Mouse (Mus musculus) intestine, embryonic 14.5 days (tissue): ENCODE results near the gene Tubg1. TPM values are rescaled to one million over a fixed set of nuclear protein-coding genes. Genes with fewer than 3 reads are reported as not detected.
A peak's percentile ranks its signal among the peaks of the same experiment; 100 is the strongest.
"Not testable (repeated sequence)": the region's sequence is repeated elsewhere in the genome, so short reads cannot be mapped to it uniquely, and the experiment has no call there.

Experiments
- ATAC-seq: fragments of 200-750 bp; cut with Nextera tagmentation; replicated peaks from 2 replicates; pipeline ENCODE4 v1.8.0; 2017; ENCODE audit warnings: low read depth, moderate number of reproducible peaks, moderate TSS enrichment, moderate library complexity; ENCODE audit not compliant: low FRiP score, low TSS enrichment
- DNase-seq: peaks from one replicate; pipeline ENCODE4 v3.0.0-alpha.2; 2018; ENCODE audit warnings: low spot score
- H3K27ac ChIP-seq: fragments of 300-500 bp; sonication (generic); 2 replicates; pipeline ENCODE4 v1.5.1; 2014; ENCODE audit warnings: low read depth, mild to moderate bottlenecking, control low read depth
- H3K27me3 ChIP-seq: fragments of 300-500 bp; sonication (generic); replicated peaks from 2 replicates; pipeline ENCODE4 v1.6.1; 2014; ENCODE audit warnings: low read length, control low read depth; ENCODE audit not compliant: control insufficient read depth, insufficient read depth
- H3K36me3 ChIP-seq: fragments of 300-500 bp; sonication (generic); 2 replicates; pipeline ENCODE4 v1.6.1; 2014; ENCODE audit warnings: low read length, control low read depth; ENCODE audit not compliant: control insufficient read depth, insufficient read depth
- H3K4me1 ChIP-seq: fragments of 300-500 bp; sonication (generic); replicated peaks from 2 replicates; pipeline ENCODE4 v1.6.1; 2014; ENCODE audit warnings: low read length, control low read depth, mixed read lengths; ENCODE audit not compliant: control insufficient read depth, insufficient read depth
- H3K4me2 ChIP-seq: fragments of 300-500 bp; sonication (generic); 2 replicates; pipeline ENCODE4 v1.6.1; 2014; ENCODE audit warnings: low read length
- H3K4me3 ChIP-seq: fragments of 300-500 bp; sonication (generic); 2 replicates; pipeline ENCODE4 v1.5.1; 2014; ENCODE audit warnings: low read depth, low read length, control low read depth, mixed read lengths
- H3K9ac ChIP-seq: fragments of 300-500 bp; sonication (generic); 2 replicates; pipeline ENCODE4 v1.6.1; 2014; ENCODE audit warnings: mild to moderate bottlenecking, low read length
- H3K9me3 ChIP-seq: fragments of 300-500 bp; sonication (generic); 2 replicates; pipeline ENCODE4 v1.6.1; 2016; ENCODE audit warnings: low read length, control low read depth; ENCODE audit not compliant: control insufficient read depth
- WGBS: fragments of 180-500 bp; shearing (Covaris S2); extraction: QIAGEN DNeasy Blood & Tissue Kit; methylation state at CpG from one replicate; pipeline ENCODE4 v1.1.7; 2014; 5-methylcytosine and 5-hydroxymethylcytosine counted together
- polyA plus RNA-seq: library from polyadenylated mRNA; unstranded; fragments of >200 nt; fragmentation: Nextera tagmentation; extraction: Ambion mirVana; gene quantifications from 2 replicates; pipeline ENCODE4 v1.2.1, GENCODE M21; 2014

Tubg1 gene
- polyA plus RNA-seq, 1 experiment from 2014 or later: 73.8 TPM

DNA sequence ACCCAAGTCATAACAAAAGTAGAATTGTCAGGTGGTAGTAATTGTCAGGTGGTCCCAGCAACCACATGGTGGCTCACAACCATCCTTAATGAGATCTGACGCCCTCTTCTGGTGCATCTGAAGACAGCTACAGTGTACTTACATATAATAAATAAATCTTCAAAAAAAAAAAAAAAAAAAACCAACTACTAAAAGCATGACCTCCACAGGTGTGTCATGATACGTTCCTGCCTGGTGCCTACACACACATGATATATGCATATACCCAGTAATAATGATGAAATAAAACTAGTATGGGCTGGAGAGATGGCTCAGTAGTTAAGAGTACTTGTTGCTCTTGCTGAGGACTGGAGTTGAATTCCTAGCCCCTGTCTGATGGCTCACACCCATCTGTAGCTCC is 31.3 kb downstream of the Tubg1 start:
- no peak overlapping the region for H3K4me3 ChIP-seq
- no peak for DNase-seq
- H3K4me2 ChIP-seq: no peak overlapping the region
- no peaks in the 10 kb centered on the region for H3K36me3 ChIP-seq
- H3K27me3 ChIP-seq: no peaks in the 10 kb centered on the region
- no peak for ATAC-seq
- H3K9me3 ChIP-seq: no peaks in the 10 kb centered on the region
- no peak overlapping the region for H3K9ac ChIP-seq
- no peak overlapping the region for H3K27ac ChIP-seq
- WGBS: 59% methylated on average over 2 of the region's 2 CpGs
- peaks cover 21% of the 10 kb centered on the region for H3K4me1 ChIP-seq

DNA sequence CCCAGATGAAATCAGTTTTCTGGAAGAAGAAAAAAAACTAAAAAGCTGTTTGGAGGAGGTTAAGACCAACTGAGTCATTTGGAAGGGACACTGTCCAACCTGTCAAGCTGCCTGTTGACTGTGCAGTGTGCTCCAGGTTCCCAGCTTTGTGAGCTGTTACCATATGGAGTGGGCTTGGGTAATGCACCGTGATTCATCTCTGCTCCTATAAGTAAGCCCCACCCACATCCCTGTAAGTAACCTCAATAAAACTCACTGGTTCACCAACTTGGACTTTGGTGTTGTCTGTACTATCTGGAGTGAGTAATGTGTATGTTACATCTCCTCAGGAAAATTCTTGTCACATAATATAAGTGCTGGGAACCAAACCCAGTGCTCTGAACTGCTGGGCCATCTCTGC is 33.1 kb downstream of the Tubg1 start:
- no peak; the same call in 1 of the 2 replicates for ATAC-seq
- no peak for DNase-seq
- no peaks in the 10 kb centered on the region for H3K27me3 ChIP-seq
- peaks cover 25% of the 10 kb centered on the region for H3K4me1 ChIP-seq
- no peak overlapping the region for H3K4me3 ChIP-seq
- no peak overlapping the region for H3K4me2 ChIP-seq
- H3K27ac ChIP-seq: no peak overlapping the region
- H3K9me3 ChIP-seq: no peaks in the 10 kb centered on the region
- no peaks in the 10 kb centered on the region for H3K36me3 ChIP-seq
- H3K9ac ChIP-seq: no peak overlapping the region
- 61% methylated on average over 1 of the region's 1 CpGs for WGBS

DNA sequence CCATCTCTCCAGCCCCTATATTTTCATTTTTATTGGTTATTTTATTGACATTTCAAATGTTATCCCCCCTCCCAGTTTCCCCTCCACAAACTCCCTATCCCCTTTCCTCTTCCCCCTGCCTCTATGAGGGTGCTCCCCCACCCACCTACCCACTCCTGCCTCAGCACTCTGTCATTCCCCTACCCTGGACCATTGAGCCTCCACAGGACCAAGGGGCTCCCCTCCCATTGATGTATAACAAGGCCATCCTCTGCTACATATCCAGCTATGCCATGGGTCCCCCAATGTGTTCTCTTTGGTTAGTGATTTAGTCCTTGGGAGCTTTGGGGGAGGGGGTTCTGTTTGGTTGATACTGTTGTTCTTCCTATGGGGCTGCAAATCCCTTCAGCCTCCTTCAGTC is 34.9 kb downstream of the Tubg1 start:
- Histone ChIP-seq H3K4me2 (no peak overlapping the region), H3K4me1 (peaks cover 10% of the 10 kb centered on the region), H3K27ac (no peak overlapping the region), H3K36me3 (no peaks in the 10 kb centered on the region), H3K4me3 (no peak overlapping the region), H3K9me3 (no peaks in the 10 kb centered on the region), H3K27me3 (no peaks in the 10 kb centered on the region), H3K9ac (no peak overlapping the region)
- ATAC-seq (no peak), DNase-seq (no peak)

DNA sequence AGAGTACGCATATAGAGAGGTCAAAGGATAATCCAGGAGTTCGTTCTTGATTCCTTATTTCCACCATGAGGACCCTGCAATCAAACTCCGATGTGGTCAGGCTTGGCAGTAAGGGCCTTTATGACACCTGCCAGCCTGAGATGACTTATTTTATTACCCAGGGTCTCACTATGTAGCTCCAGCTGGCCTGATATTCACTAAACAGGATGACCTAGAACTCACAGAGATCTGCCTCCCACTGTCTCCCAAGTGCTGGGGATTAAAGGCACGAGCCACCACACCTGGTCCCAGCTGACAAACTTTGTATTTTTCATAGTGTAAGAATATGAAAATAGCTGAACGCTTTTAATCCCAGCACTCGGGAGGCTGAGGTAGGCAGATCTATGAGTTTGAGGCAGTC is 35.4 kb downstream of the Tubg1 start:
- peak overlapping the region; percentile 73; the same call in 1 of the 2 replicates for H3K4me2 ChIP-seq
- H3K9ac ChIP-seq: no peak overlapping the region
- no peak for ATAC-seq
- H3K27me3 ChIP-seq: no peaks in the 10 kb centered on the region
- H3K4me3 ChIP-seq: no peak overlapping the region
- WGBS: 59% methylated on average over 6 of the region's 6 CpGs
- H3K27ac ChIP-seq: no peak overlapping the region
- peaks cover 5% of the 10 kb centered on the region; the same call in 1 of the 2 replicates for H3K4me1 ChIP-seq
- no peak for DNase-seq
- no peaks in the 10 kb centered on the region for H3K36me3 ChIP-seq
- no peaks in the 10 kb centered on the region for H3K9me3 ChIP-seq

DNA sequence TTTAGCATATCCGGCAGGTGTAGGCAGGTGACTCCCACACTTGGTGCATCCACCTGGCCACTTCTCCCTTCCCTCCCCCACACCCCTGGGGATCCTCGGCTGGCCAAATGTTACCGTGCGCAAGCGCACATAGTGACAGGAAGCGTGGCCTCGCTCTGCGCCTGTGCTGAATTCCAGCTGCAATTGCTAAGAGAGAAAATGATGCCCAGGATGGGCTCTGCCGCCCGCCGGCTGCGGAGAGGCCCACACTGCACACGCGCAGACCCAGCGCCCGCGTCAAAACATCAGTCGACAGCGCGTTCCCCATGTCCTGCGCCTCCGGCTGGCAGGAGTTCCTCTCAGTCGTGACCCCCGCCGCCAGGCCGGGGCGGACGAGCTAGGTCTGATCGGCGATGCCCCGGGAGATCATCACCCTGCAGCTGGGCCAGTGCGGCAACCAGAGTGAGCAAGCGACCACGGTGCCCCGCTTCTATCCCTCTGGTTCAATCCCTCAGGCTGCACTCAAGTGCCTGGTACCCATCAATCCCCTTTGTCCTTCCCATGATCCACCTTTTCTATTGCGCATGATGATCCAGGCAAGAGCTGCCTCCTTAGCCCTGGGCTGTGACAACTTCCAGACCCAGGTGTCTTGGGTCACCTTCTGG is 36.1 kb downstream of the Tubg1 start, which contains the start of gene Tubg2:
Gene Tubg2, plus strand, starts transcription at position 180 of the 644 bp plus-strand sequence.
- peak; percentile 75 for DNase-seq
- no peaks in the 10 kb centered on the region for H3K36me3 ChIP-seq
- H3K27me3 ChIP-seq: no peaks in the 10 kb centered on the region
- ATAC-seq: peak; percentile 61
- no peaks in the 10 kb centered on the region for H3K9me3 ChIP-seq
- H3K4me2 ChIP-seq: peak within 1 kb of the TSS; percentile 73
- 2% methylated on average over 36 of the region's 36 CpGs for WGBS
- H3K27ac ChIP-seq: peak within 1 kb of the TSS; percentile 66
- peaks cover 5% of the 10 kb centered on the region; the same call in 1 of the 2 replicates for H3K4me1 ChIP-seq
- H3K4me3 ChIP-seq: peak within 1 kb of the TSS; percentile 28
- H3K9ac ChIP-seq: peak within 1 kb of the TSS; percentile 47

DNA sequence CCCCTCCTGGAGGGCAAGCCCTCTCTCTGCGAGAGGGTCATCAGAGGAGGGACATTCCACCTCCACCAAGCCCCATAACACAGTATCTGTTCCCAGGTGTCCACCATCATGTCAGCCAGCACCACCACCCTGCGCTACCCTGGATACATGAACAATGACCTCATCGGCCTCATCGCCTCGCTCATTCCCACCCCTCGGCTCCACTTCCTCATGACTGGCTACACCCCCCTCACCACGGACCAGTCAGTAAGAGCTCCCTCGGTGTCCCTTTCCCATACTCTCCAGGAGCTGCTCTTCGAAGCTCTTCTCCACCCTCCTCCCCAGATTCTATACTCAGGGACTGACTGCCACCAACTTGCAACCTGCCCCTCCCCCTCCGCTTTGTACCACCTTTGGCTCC is 40.4 kb downstream of the Tubg1 start:
- not testable (repeated sequence) for H3K4me3 ChIP-seq, H3K4me2 ChIP-seq, ATAC-seq, DNase-seq, H3K9me3 ChIP-seq, H3K27ac ChIP-seq, H3K9ac ChIP-seq, H3K4me1 ChIP-seq
- Histone ChIP-seq H3K36me3 (peaks cover 37% of the 10 kb centered on the region), H3K27me3 (peaks cover 18% of the 10 kb centered on the region)
- 61% methylated on average over 8 of the region's 10 CpGs for WGBS

DNA sequence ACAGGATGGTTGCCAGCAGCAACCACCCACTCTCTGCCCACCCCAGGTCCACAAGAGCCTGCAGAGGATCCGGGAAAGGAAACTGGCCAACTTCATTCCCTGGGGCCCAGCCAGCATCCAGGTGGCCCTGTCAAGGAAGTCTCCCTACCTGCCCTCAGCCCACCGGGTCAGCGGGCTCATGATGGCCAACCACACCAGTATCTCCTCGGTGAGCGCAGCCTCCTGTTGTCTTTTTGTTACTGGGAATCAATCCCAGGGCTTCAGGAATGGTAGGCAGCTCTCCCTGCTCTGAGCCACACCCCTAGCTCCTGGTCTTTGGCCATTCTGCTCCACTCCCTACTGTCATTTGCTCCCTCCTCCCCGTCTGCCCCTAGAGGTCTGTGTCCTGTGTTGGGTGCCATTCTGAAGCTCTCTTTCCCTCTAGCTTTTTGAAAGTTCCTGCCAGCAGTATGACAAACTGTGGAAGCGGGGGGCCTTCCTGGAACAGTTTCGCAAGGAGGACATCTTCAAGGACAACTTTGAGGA is 41.3 kb downstream of the Tubg1 start:
- 76% methylated on average over 6 of the region's 8 CpGs for WGBS
- DNase-seq, H3K4me2 ChIP-seq, ATAC-seq, H3K9ac ChIP-seq, H3K4me1 ChIP-seq, H3K4me3 ChIP-seq, H3K9me3 ChIP-seq, H3K27ac ChIP-seq: not testable (repeated sequence)
- H3K27me3 ChIP-seq: peaks cover 23% of the 10 kb centered on the region
- peaks cover 44% of the 10 kb centered on the region for H3K36me3 ChIP-seq

DNA sequence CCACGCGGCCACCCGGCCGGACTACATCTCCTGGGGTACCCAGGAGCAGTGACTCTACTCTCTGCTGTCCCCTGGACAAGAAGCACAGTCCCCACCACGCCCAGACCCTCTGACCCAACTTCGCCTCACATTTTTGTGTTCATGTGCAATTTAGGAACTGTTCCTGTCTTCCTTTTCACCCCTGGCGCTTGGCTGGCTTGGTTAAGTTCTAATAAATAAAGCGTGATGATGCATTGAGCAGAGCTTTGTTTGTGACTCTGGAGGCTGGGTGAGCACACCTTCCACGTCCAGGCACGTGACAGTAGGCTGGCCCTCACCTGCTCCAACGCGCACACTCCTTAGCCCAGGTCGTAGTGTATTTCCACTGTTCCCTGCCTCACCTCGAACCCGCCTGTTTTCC is 41.8 kb downstream of the Tubg1 start:
- H3K27me3 ChIP-seq: peaks cover 28% of the 10 kb centered on the region
- peaks cover 49% of the 10 kb centered on the region for H3K36me3 ChIP-seq

DNA sequence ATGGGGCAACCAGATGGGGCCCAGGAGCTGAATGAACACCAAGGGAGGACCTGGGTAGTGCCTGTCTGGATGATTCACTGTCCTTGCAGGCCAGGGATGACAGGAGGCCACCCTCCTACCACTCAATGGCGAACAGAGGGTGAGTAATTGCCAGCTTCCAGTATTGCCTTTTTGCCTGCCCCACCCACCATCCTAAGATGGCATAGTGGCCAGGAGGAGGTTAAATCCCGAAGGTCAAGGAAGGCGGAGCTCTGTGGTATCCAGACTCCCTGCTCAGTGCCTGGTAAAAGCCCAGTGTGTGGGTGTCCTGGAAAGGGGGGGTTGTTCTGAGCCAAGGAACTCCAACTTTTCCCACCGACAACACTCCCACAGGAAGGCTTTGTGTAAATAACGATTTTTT is 42.6 kb downstream of the Tubg1 start:
- no peaks in the 10 kb centered on the region; the same call in 1 of the 2 replicates for H3K4me1 ChIP-seq
- 61% methylated on average over 5 of the region's 5 CpGs for WGBS
- H3K36me3 ChIP-seq: peaks cover 56% of the 10 kb centered on the region
- DNase-seq: no peak
- ATAC-seq: no peak
- no peaks in the 10 kb centered on the region for H3K9me3 ChIP-seq
- H3K4me2 ChIP-seq: no peak overlapping the region
- no peak overlapping the region for H3K4me3 ChIP-seq
- H3K9ac ChIP-seq: no peak overlapping the region
- H3K27me3 ChIP-seq: peaks cover 35% of the 10 kb centered on the region
- H3K27ac ChIP-seq: no peak overlapping the region

More for the DNA sequence above, 41.8 kb downstream of the Tubg1 start:
- H3K4me3 ChIP-seq: no peak overlapping the region
- DNase-seq (no peak), ATAC-seq (no peak)
- H3K4me2 ChIP-seq: no peak overlapping the region
- no peaks in the 10 kb centered on the region; the same call in 1 of the 2 replicates for H3K4me1 ChIP-seq
- H3K9ac ChIP-seq: no peak overlapping the region
- no peaks in the 10 kb centered on the region for H3K9me3 ChIP-seq
- H3K27ac ChIP-seq: no peak overlapping the region
- 87% methylated on average over 15 of the region's 15 CpGs for WGBS
